Comparison of ENCODE assay signal across 24 mouse cellular contexts in genomic region chr12:25938856-25939255, GRCm38 (mm10).
"Had no signal": no experiment of that assay in that cellular context is flagged by ENCODE, and none has a peak within 500 bp of the region (broad histone marks: within the 10 kb centered on the region; RNA-seq: fewer than 3 reads in every experiment).

No protein-coding gene starts in this region.

- H3K9ac ChIP-seq: heart, embryonic 13.5 days; heart, embryonic 15.5 days; hindbrain, embryonic 14.5 days; limb, embryonic 12.5 days; liver, embryonic 13.5 days had no signal

- ATAC-seq: hindbrain, embryonic 16.5 days; intestine, embryonic 16.5 days had no signal

- H3K27me3 ChIP-seq: heart, embryonic 13.5 days; heart, embryonic 15.5 days; limb, embryonic 12.5 days; liver, embryonic 13.5 days had no signal

- H3K4me1 ChIP-seq: heart, embryonic 13.5 days; heart, embryonic 15.5 days; limb, embryonic 10.5 days; limb, embryonic 12.5 days; liver, embryonic 13.5 days had no signal

- H3K4me2 ChIP-seq: heart, embryonic 11.5 days; heart, embryonic 13.5 days; heart, embryonic 15.5 days; hindbrain, embryonic 14.5 days; limb, embryonic 12.5 days; liver, embryonic 11.5 days; liver, embryonic 13.5 days had no signal

- H3K36me3 ChIP-seq: heart, embryonic 13.5 days; heart, embryonic 15.5 days; limb, embryonic 10.5 days; limb, embryonic 12.5 days; liver, embryonic 13.5 days had no signal

- H3K4me3 ChIP-seq: heart, adult 2 months; heart, embryonic 13.5 days; heart, embryonic 15.5 days; layer of hippocampus, adult 2 months; left cerebral cortex, adult 2 months; limb, embryonic 10.5 days; limb, embryonic 12.5 days; liver, embryonic 13.5 days had no signal

- DNase-seq: gastrocnemius, postnatal 14 days; gastrocnemius, postnatal 36 days; heart, adult 11 months; heart, adult 2 months; heart, postnatal 14 days; heart, postnatal 36 days; kidney, adult 11 months; kidney, adult 2 months; kidney, postnatal 10 days; kidney, postnatal 25 days; kidney, postnatal 4 days; liver; liver, embryonic 13.5 days had no signal

- H3K9me3 ChIP-seq: heart, embryonic 13.5 days; heart, embryonic 15.5 days; limb, embryonic 10.5 days; limb, embryonic 12.5 days; liver, embryonic 13.5 days had no signal

- H3K27ac ChIP-seq: heart, adult 2 months; heart, embryonic 13.5 days; heart, embryonic 15.5 days; hindbrain, embryonic 14.5 days; layer of hippocampus, adult 2 months; left cerebral cortex, adult 2 months; limb, embryonic 10.5 days; limb, embryonic 12.5 days; liver, embryonic 13.5 days had no signal
